ENCODE assay signal across 27 mouse cellular contexts in the genomic region with DNA sequence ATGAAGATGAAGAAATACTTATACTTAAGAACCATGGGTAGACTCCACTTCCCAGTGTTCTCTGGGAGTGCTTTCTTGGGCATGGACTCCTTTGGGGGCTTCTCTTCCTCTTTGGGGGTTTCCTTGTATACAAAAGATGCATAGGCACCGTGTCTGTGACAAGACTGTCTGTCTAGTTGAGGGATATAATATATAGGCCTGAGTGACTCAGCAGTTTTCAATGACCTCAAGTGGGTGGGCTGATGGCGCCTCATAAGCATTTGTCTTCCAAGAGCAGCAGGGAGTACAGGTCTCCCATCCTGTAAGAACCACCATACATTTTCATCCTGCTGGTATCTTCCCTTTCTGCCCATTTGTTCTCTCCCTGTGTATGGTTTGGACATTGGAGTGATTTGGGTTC. TPM values are rescaled to one million over a fixed set of nuclear protein-coding genes. Genes with fewer than 3 reads are reported as not detected.
"Had no signal": no experiment of that assay in that cellular context is flagged by ENCODE, and none has a peak within 500 bp of the region (broad histone marks: within the 10 kb centered on the region; RNA-seq: fewer than 3 reads in every experiment).

No protein-coding gene starts in this region.

- H3K27ac ChIP-seq: embryonic facial prominence, embryonic 10.5 days; embryonic facial prominence, embryonic 12.5 days; embryonic facial prominence, embryonic 13.5 days; embryonic facial prominence, embryonic 15.5 days; forebrain, embryonic 10.5 days; forebrain, embryonic 12.5 days; forebrain, embryonic 13.5 days; forebrain, embryonic 15.5 days; gastrocnemius, adult 2 months; heart, adult 2 months; heart, embryonic 10.5 days had no signal

- DNase-seq: cerebellum, adult 9-10 months; cerebellum, postnatal 25 days; cerebellum, postnatal 36 days; embryo, embryonic 11 days; forebrain, postnatal 0 days; gastrocnemius, adult 2 months; gastrocnemius, postnatal 10 days; gastrocnemius, postnatal 14 days; gastrocnemius, postnatal 25 days; gastrocnemius, postnatal 36 days; heart, adult 18-20 months; heart, adult 2 months had no signal

- H3K9me3 ChIP-seq: embryonic facial prominence, embryonic 10.5 days; embryonic facial prominence, embryonic 12.5 days; embryonic facial prominence, embryonic 13.5 days; embryonic facial prominence, embryonic 15.5 days; forebrain, embryonic 10.5 days; forebrain, embryonic 12.5 days; forebrain, embryonic 13.5 days; forebrain, embryonic 15.5 days; heart, embryonic 10.5 days had no signal

- H3K9ac ChIP-seq: embryonic facial prominence, embryonic 12.5 days; embryonic facial prominence, embryonic 13.5 days; embryonic facial prominence, embryonic 15.5 days; forebrain, embryonic 12.5 days; forebrain, embryonic 13.5 days; forebrain, embryonic 15.5 days; forebrain, postnatal 0 days had no signal

- H3K36me3 ChIP-seq: embryonic facial prominence, embryonic 10.5 days; embryonic facial prominence, embryonic 12.5 days; embryonic facial prominence, embryonic 13.5 days; embryonic facial prominence, embryonic 15.5 days; forebrain, embryonic 10.5 days; forebrain, embryonic 12.5 days; forebrain, embryonic 15.5 days; heart, embryonic 10.5 days had no signal

- H3K4me1 ChIP-seq: embryonic facial prominence, embryonic 10.5 days; embryonic facial prominence, embryonic 12.5 days; embryonic facial prominence, embryonic 13.5 days; embryonic facial prominence, embryonic 15.5 days; forebrain, embryonic 10.5 days; forebrain, embryonic 13.5 days; heart, embryonic 10.5 days had no signal

- H3K4me3 ChIP-seq: embryonic facial prominence, embryonic 10.5 days; embryonic facial prominence, embryonic 12.5 days; embryonic facial prominence, embryonic 13.5 days; embryonic facial prominence, embryonic 15.5 days; erythroblast, embryonic 14.5 days; forebrain, embryonic 10.5 days; forebrain, embryonic 12.5 days; forebrain, embryonic 13.5 days; forebrain, embryonic 15.5 days; gastrocnemius, adult 2 months; heart, adult 2 months; heart, embryonic 10.5 days had no signal

RNA-seq across cellular contexts. Expression of a gene that starts 11.9 kb away (rescaled TPM):
- total RNA-seq: common myeloid progenitor, adult 5-6 weeks; forebrain, postnatal 0 days; gastrocnemius, postnatal 4 days; granulocyte monocyte progenitor cell, adult 5-6 weeks had no signal

RNA-seq across cellular contexts. Expression of a gene that starts 34.9 kb away (rescaled TPM):
- total RNA-seq: common myeloid progenitor, adult 5-6 weeks; forebrain, postnatal 0 days; gastrocnemius, adult 18-20 months; gastrocnemius, adult 2 months; gastrocnemius, adult 8-10 months; gastrocnemius, postnatal 10 days; gastrocnemius, postnatal 14 days; gastrocnemius, postnatal 25 days; gastrocnemius, postnatal 36 days; gastrocnemius, postnatal 4 days; granulocyte monocyte progenitor cell, adult 5-6 weeks; heart, adult 18-20 months; heart, adult 2 months had no signal

RNA-seq across cellular contexts. Expression of a gene that starts 56.0 kb away (rescaled TPM):
- total RNA-seq: common myeloid progenitor, adult 5-6 weeks; forebrain, postnatal 0 days; gastrocnemius, adult 18-20 months; gastrocnemius, adult 2 months; gastrocnemius, adult 8-10 months; gastrocnemius, postnatal 10 days; gastrocnemius, postnatal 14 days; gastrocnemius, postnatal 25 days; gastrocnemius, postnatal 36 days; gastrocnemius, postnatal 4 days; granulocyte monocyte progenitor cell, adult 5-6 weeks; heart, adult 18-20 months; heart, adult 2 months had no signal
